Mouse (Mus musculus) testis, postnatal 14 days (tissue): Measurements from ENCODE around the gene Abcc4.
"Not testable (repeated sequence)": the region's sequence is repeated elsewhere in the genome, so short reads cannot be mapped to it uniquely, and the experiment has no call there.

ENCODE experiments used
- DNase-seq: peaks from one replicate; pipeline ENCODE4 v3.0.0; 2021; ENCODE audit warnings: low spot score

Gene Abcc4

GRCm38 (mm10) chr14:118678279-118678985 lies 27.6 kb downstream of the Abcc4 start:
- DNase-seq: no peak

GRCm38 (mm10) chr14:118676308-118676994 lies 29.6 kb downstream of the Abcc4 start:
- no peak for DNase-seq

GRCm38 (mm10) chr14:118674705-118675139 lies 31.3 kb downstream of the Abcc4 start:
- no peak for DNase-seq

- no peak for DNase-seq
These were observed 31.8 kb downstream of the Abcc4 start for GRCm38 (mm10) chr14:118674224-118674623.

GRCm38 (mm10) chr14:118673501-118673900 lies 32.5 kb downstream of the Abcc4 start:
- DNase-seq: no peak

- not testable (repeated sequence) for DNase-seq
These were observed 33.1 kb downstream of the Abcc4 start for GRCm38 (mm10) chr14:118672931-118673330.

GRCm38 (mm10) chr14:118667499-118667898 lies 38.5 kb downstream of the Abcc4 start:
- DNase-seq: no peak

GRCm38 (mm10) chr14:118664661-118665060 lies 41.4 kb downstream of the Abcc4 start:
- DNase-seq: no peak

GRCm38 (mm10) chr14:118662625-118663276 lies 43.3 kb downstream of the Abcc4 start:
- DNase-seq: no peak

- DNase-seq: no peak
These were observed 43.9 kb downstream of the Abcc4 start for GRCm38 (mm10) chr14:118662124-118662523.

- no peak for DNase-seq
These were observed 46.8 kb downstream of the Abcc4 start for GRCm38 (mm10) chr14:118659230-118659629.

GRCm38 (mm10) chr14:118658328-118658692 lies 47.7 kb downstream of the Abcc4 start:
- no peak for DNase-seq

- no peak for DNase-seq
These were observed 48.2 kb downstream of the Abcc4 start for GRCm38 (mm10) chr14:118657673-118658327.

GRCm38 (mm10) chr14:118657206-118657605 lies 48.8 kb downstream of the Abcc4 start:
- no peak for DNase-seq

- no peak for DNase-seq
These were observed 50.0 kb downstream of the Abcc4 start for GRCm38 (mm10) chr14:118656036-118656435.

GRCm38 (mm10) chr14:118654903-118655302 lies 51.1 kb downstream of the Abcc4 start:
- no peak for DNase-seq

GRCm38 (mm10) chr14:118651704-118652439 lies 54.1 kb downstream of the Abcc4 start:
- no peak for DNase-seq

GRCm38 (mm10) chr14:118649895-118650256 lies 56.1 kb downstream of the Abcc4 start:
- no peak for DNase-seq

GRCm38 (mm10) chr14:118649199-118649894 lies 56.7 kb downstream of the Abcc4 start:
- no peak for DNase-seq

- not testable (repeated sequence) for DNase-seq
These were observed 63.0 kb downstream of the Abcc4 start for GRCm38 (mm10) chr14:118642940-118643591.

GRCm38 (mm10) chr14:118642140-118642539 lies 63.9 kb downstream of the Abcc4 start:
- no peak for DNase-seq
